Mouse (Mus musculus): Measurements from ENCODE around the gene Rab13. TPM values are rescaled to one million over a fixed set of nuclear protein-coding genes. Genes with fewer than 3 reads are reported as not detected.

Gene Rab13
- polyA plus RNA-seq, 1 experiment from 2014 or later, result 37.2 TPM

GRCm38 (mm10) chr3:90222455-90222854 is 9.0 kb downstream of the Rab13 start:
- no peak overlapping the region for H3K27ac ChIP-seq (ENCODE audit: low read length)
- H3K9ac ChIP-seq (replicated peaks; ENCODE audit: low read length), result no peak overlapping the region
- H3K27me3 ChIP-seq (ENCODE audit: insufficient read depth, low read length), result no peaks in the 10 kb centered on the region
- peaks cover 20% of the 10 kb centered on the region for H3K4me1 ChIP-seq (ENCODE audit: insufficient read depth, low read length)
- no peak overlapping the region for H3K4me3 ChIP-seq (ENCODE audit: low read length)
- H3K9me3 ChIP-seq (ENCODE audit: low read length), result no peaks in the 10 kb centered on the region
- H3K36me3 ChIP-seq (ENCODE audit: insufficient read depth, low read length), result peaks cover 24% of the 10 kb centered on the region
- ATAC-seq (ENCODE audit: low FRiP score, low TSS enrichment), result no peak
- WGBS, result 76% methylated on average over 4 of the region's 4 CpGs
- 0 out of 2 replicates have a peak overlapping the region, but pooled peaks have one; percentile 6 for H3K4me2 ChIP-seq (replicated peaks; ENCODE audit: low read depth, low read length)

- no peaks in the 10 kb centered on the region for H3K27me3 ChIP-seq (ENCODE audit: insufficient read depth, low read length)
- WGBS, result 36% methylated on average over 3 of the region's 3 CpGs
- H3K4me3 ChIP-seq (ENCODE audit: low read length), result no peak overlapping the region
- peaks cover 20% of the 10 kb centered on the region for H3K4me1 ChIP-seq (ENCODE audit: insufficient read depth, low read length)
- H3K9me3 ChIP-seq (ENCODE audit: low read length), result no peaks in the 10 kb centered on the region
- H3K4me2 ChIP-seq (replicated peaks; ENCODE audit: low read depth, low read length), result 0 out of 2 replicates have a peak overlapping the region, but pooled peaks have one; percentile 6
- H3K9ac ChIP-seq (replicated peaks; ENCODE audit: low read length), result no peak overlapping the region
- ATAC-seq (ENCODE audit: low FRiP score, low TSS enrichment), result no peak
- H3K36me3 ChIP-seq (ENCODE audit: insufficient read depth, low read length), result peaks cover 24% of the 10 kb centered on the region
- H3K27ac ChIP-seq (ENCODE audit: low read length), result no peak overlapping the region
Measured at GRCm38 (mm10) chr3:90222941-90223340, 9.4 kb downstream of the Rab13 start.

GRCm38 (mm10) chr3:90224331-90224730 is 10.8 kb downstream of the Rab13 start:
- ATAC-seq (ENCODE audit: low FRiP score, low TSS enrichment), result no peak
- peaks cover 20% of the 10 kb centered on the region for H3K4me1 ChIP-seq (ENCODE audit: insufficient read depth, low read length)
- H3K27ac ChIP-seq (ENCODE audit: low read length), result no peak overlapping the region
- H3K9me3 ChIP-seq (ENCODE audit: low read length), result no peaks in the 10 kb centered on the region
- no peak overlapping the region for H3K9ac ChIP-seq (replicated peaks; ENCODE audit: low read length)
- peaks cover 24% of the 10 kb centered on the region for H3K36me3 ChIP-seq (ENCODE audit: insufficient read depth, low read length)
- 87% methylated on average over 10 of the region's 10 CpGs for WGBS
- no peaks in the 10 kb centered on the region for H3K27me3 ChIP-seq (ENCODE audit: insufficient read depth, low read length)
- no peak overlapping the region for H3K4me2 ChIP-seq (replicated peaks; ENCODE audit: low read depth, low read length)
- H3K4me3 ChIP-seq (ENCODE audit: low read length), result no peak overlapping the region

GRCm38 (mm10) chr3:90231075-90231474 is 17.6 kb downstream of the Rab13 start:
- peak; percentile 9; the same call in 1 of the 2 replicates for ATAC-seq (ENCODE audit: low FRiP score, low TSS enrichment)
- peak overlapping the region; percentile 81 for H3K4me2 ChIP-seq (replicated peaks; ENCODE audit: low read depth, low read length)
- WGBS, result 13% methylated on average over 8 of the region's 8 CpGs
- peak overlapping the region; percentile 90 for H3K9ac ChIP-seq (replicated peaks; ENCODE audit: low read length)
- H3K4me1 ChIP-seq (ENCODE audit: insufficient read depth, low read length), result peaks cover 7% of the 10 kb centered on the region; the same call in 1 of the 2 replicates
- peak overlapping the region; percentile 91 for H3K27ac ChIP-seq (ENCODE audit: low read length)
- H3K4me3 ChIP-seq (ENCODE audit: low read length), result peak overlapping the region; percentile 69
- H3K9me3 ChIP-seq (ENCODE audit: low read length), result no peaks in the 10 kb centered on the region
- H3K27me3 ChIP-seq (ENCODE audit: insufficient read depth, low read length), result no peaks in the 10 kb centered on the region
- H3K36me3 ChIP-seq (ENCODE audit: insufficient read depth, low read length), result peaks cover 26% of the 10 kb centered on the region

- Histone ChIP-seq H3K4me2 (replicated peaks; ENCODE audit: low read depth, low read length) (peak within 1 kb of the TSS; percentile 81), H3K9ac (replicated peaks; ENCODE audit: low read length) (peak within 1 kb of the TSS; percentile 90), H3K27me3 (ENCODE audit: insufficient read depth, low read length) (no peaks in the 10 kb centered on the region), H3K27ac (ENCODE audit: low read length) (peak within 1 kb of the TSS; percentile 91), H3K4me3 (ENCODE audit: low read length) (peak within 1 kb of the TSS; percentile 69), H3K9me3 (ENCODE audit: low read length) (no peaks in the 10 kb centered on the region), H3K36me3 (ENCODE audit: insufficient read depth, low read length) (peaks cover 29% of the 10 kb centered on the region), H3K4me1 (ENCODE audit: insufficient read depth, low read length) (peaks cover 7% of the 10 kb centered on the region; the same call in 1 of the 2 replicates)
- ATAC-seq (ENCODE audit: low FRiP score, low TSS enrichment), result peak; percentile 99
- under 1% methylated on average over 60 of the region's 61 CpGs for WGBS
Measured at GRCm38 (mm10) chr3:90231507-90232333, 18.2 kb downstream of the Rab13 start, which contains the start of gene Jtb. Gene Jtb (plus strand): TSS chr3:90231597.

- Histone ChIP-seq H3K4me3 (ENCODE audit: low read length) (no peak overlapping the region), H3K9me3 (ENCODE audit: low read length) (no peaks in the 10 kb centered on the region), H3K27ac (ENCODE audit: low read length) (no peak overlapping the region), H3K4me2 (replicated peaks; ENCODE audit: low read depth, low read length) (no peak overlapping the region), H3K4me1 (ENCODE audit: insufficient read depth, low read length) (peaks cover 12% of the 10 kb centered on the region), H3K9ac (replicated peaks; ENCODE audit: low read length) (no peak overlapping the region), H3K27me3 (ENCODE audit: insufficient read depth, low read length) (no peaks in the 10 kb centered on the region), H3K36me3 (ENCODE audit: insufficient read depth, low read length) (0 out of 2 replicates have a peak, but pooled peaks cover 3% of the 10 kb centered on the region)
- ATAC-seq (ENCODE audit: low FRiP score, low TSS enrichment), result peak; percentile 59; the same call in 1 of the 2 replicates
- WGBS, result 89% methylated on average over 2 of the region's 2 CpGs
Measured at GRCm38 (mm10) chr3:90241251-90241650, 27.8 kb downstream of the Rab13 start.

GRCm38 (mm10) chr3:90241669-90242358 is 28.3 kb downstream of the Rab13 start:
- Histone ChIP-seq H3K9ac (replicated peaks; ENCODE audit: low read length) (no peak overlapping the region), H3K9me3 (ENCODE audit: low read length) (no peaks in the 10 kb centered on the region), H3K27ac (ENCODE audit: low read length) (no peak overlapping the region), H3K36me3 (ENCODE audit: insufficient read depth, low read length) (no peaks in the 10 kb centered on the region), H3K27me3 (ENCODE audit: insufficient read depth, low read length) (no peaks in the 10 kb centered on the region), H3K4me1 (ENCODE audit: insufficient read depth, low read length) (peaks cover 12% of the 10 kb centered on the region), H3K4me3 (ENCODE audit: low read length) (no peak overlapping the region), H3K4me2 (replicated peaks; ENCODE audit: low read depth, low read length) (no peak overlapping the region)
- 0 out of 2 replicates have a peak, but pooled peaks have one; percentile 15 for ATAC-seq (ENCODE audit: low FRiP score, low TSS enrichment)
- WGBS, result 81% methylated on average over 10 of the region's 10 CpGs

- ATAC-seq (ENCODE audit: low FRiP score, low TSS enrichment), result peak; percentile 54
- WGBS, result 3% methylated on average over 19 of the region's 19 CpGs
- Histone ChIP-seq H3K4me1 (ENCODE audit: insufficient read depth, low read length) (peaks cover 15% of the 10 kb centered on the region), H3K4me2 (replicated peaks; ENCODE audit: low read depth, low read length) (peak within 1 kb of the TSS; percentile 86), H3K4me3 (ENCODE audit: low read length) (peak within 1 kb of the TSS; percentile 51), H3K9ac (replicated peaks; ENCODE audit: low read length) (peak within 1 kb of the TSS; percentile 65), H3K27ac (ENCODE audit: low read length) (peak within 1 kb of the TSS; percentile 70), H3K9me3 (ENCODE audit: low read length) (no peaks in the 10 kb centered on the region), H3K27me3 (ENCODE audit: insufficient read depth, low read length) (no peaks in the 10 kb centered on the region), H3K36me3 (ENCODE audit: insufficient read depth, low read length) (no peaks in the 10 kb centered on the region)
Measured at GRCm38 (mm10) chr3:90242984-90243775, 29.7 kb downstream of the Rab13 start, which contains the start of gene Creb3l4. Gene Creb3l4 (minus strand): TSS chr3:90243512.

GRCm38 (mm10) chr3:90245406-90245805 is 31.9 kb downstream of the Rab13 start:
- Histone ChIP-seq H3K4me3 (ENCODE audit: low read length) (no peak overlapping the region), H3K4me2 (replicated peaks; ENCODE audit: low read depth, low read length) (no peak overlapping the region), H3K36me3 (ENCODE audit: insufficient read depth, low read length) (peaks cover 7% of the 10 kb centered on the region; the same call in 1 of the 2 replicates), H3K9ac (replicated peaks; ENCODE audit: low read length) (no peak overlapping the region), H3K4me1 (ENCODE audit: insufficient read depth, low read length) (peaks cover 28% of the 10 kb centered on the region), H3K27me3 (ENCODE audit: insufficient read depth, low read length) (no peaks in the 10 kb centered on the region), H3K27ac (ENCODE audit: low read length) (no peak overlapping the region), H3K9me3 (ENCODE audit: low read length) (no peaks in the 10 kb centered on the region)
- no peak for ATAC-seq (ENCODE audit: low FRiP score, low TSS enrichment)
- WGBS, result 59% methylated on average over 2 of the region's 2 CpGs

Measured in kidney, embryonic 16.5 days (tissue).